In the genomic region with DNA sequence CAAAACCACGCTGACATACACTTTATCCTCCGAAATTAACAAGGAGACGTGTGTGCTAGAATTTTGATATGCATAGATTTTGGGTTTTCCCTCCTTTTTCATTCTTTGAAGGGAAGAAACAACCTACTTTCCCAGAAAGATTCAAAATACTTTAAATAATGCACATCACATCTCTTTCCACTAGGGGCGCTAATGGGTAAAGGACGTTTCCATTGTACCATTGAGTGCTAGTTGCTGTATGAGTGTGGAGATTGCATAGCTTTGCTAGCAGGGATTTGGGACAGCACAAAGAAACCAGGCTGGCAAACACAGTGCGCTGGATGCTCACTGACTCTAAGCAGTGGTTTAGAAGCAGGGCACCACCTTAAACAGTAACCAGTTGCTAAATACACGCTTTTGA, we compare ENCODE assay signal across 12 mouse cellular contexts. TPM values are rescaled to one million over a fixed set of nuclear protein-coding genes. Genes with fewer than 3 reads are reported as not detected.
DNase-seq lines count a peak whose midpoint lies in the region; ATAC-seq and TF ChIP-seq lines count a peak whose summit lies in the region.
"Had no signal": no experiment of that assay in that cellular context is flagged by ENCODE, and none has a peak within 500 bp of the region (broad histone marks: within the 10 kb centered on the region; RNA-seq: fewer than 3 reads in every experiment).

No protein-coding gene starts in this region.

- DNase-seq in kidney, postnatal 0 days (ENCODE audit: low spot score): peak; percentile 29
- no peak for DNase-seq in kidney, adult 18-20 months
- DNase-seq in A20 (ENCODE audit: low read depth, low spot score) (peak; percentile 10), CH12.LX (ENCODE audit: extremely low read depth) (peak; percentile 17)
- peak; percentile 45 for DNase-seq in induced T-regulatory cell, adult 2 months (ENCODE audit: low read depth)
- no peak for DNase-seq in urinary bladder, postnatal 4 days (ENCODE audit: low spot score in 2 of 2)
- DNase-seq in left cerebral cortex, adult 18-20 months (ENCODE audit: low spot score in 2 of 2): no peak
- DNase-seq: gastrocnemius, postnatal 25 days; thymus, postnatal 36 days had no signal

- H3K4me2 ChIP-seq in kidney, postnatal 0 days (ENCODE audit: low read length): no peak overlapping the region
- no peak overlapping the region for H3K4me2 ChIP-seq in CH12.LX (ENCODE audit: insufficient read depth, low read depth, poor library complexity, severe bottlenecking)

- WGBS in kidney, postnatal 0 days: 49% methylated on average over 7 of the region's 7 CpGs

- no peak overlapping the region for H3K9ac ChIP-seq in kidney, postnatal 0 days (ENCODE audit: low read depth, low read length)
- no peak overlapping the region for H3K9ac ChIP-seq in CH12.LX (ENCODE audit: insufficient read depth, low read depth)

- no peak for TF ChIP-seq EP300 in CH12.LX (IDR thresholded peaks at IDR 0.05; ENCODE audit: low read length)

- no peak; the same call in 1 of the 2 replicates for TF ChIP-seq RAD21 in CH12.LX (IDR thresholded peaks at IDR 0.05; ENCODE audit: low read depth, low read length)

- H3K9me3 ChIP-seq in kidney, postnatal 0 days (replicated peaks; ENCODE audit: low read length): no peaks in the 10 kb centered on the region
- no peaks in the 10 kb centered on the region for H3K9me3 ChIP-seq in CH12.LX (replicated peaks; ENCODE audit: low read length)

- H3K79me2 ChIP-seq in CH12.LX (replicated peaks; ENCODE audit: control insufficient read depth, extremely low read depth, insufficient read depth, poor library complexity, severe bottlenecking): no peaks in the 10 kb centered on the region

- no peak for ATAC-seq in kidney, postnatal 0 days (replicated peaks; ENCODE audit: low FRiP score, low read depth)

- dilution Hi-C loops in CH12.LX (cut with MboI; ENCODE audit: extremely low pct_ligation_motif_present, extremely low pct_unique_long_range_greater_than_20kb, low sequenced_read_pairs): no loop called here

- TF ChIP-seq POLR2A in CH12.LX (IDR thresholded peaks at IDR 0.05; ENCODE audit: low read depth, low read length): no peak

- H3K36me3 ChIP-seq in kidney, postnatal 0 days (ENCODE audit: insufficient read depth, low read length): no peaks in the 10 kb centered on the region
- no peaks in the 10 kb centered on the region for H3K36me3 ChIP-seq in CH12.LX (replicated peaks in 1 of 2; ENCODE audit: control insufficient read depth in 1 of 2, insufficient read depth in 1 of 2, low read length in 1 of 2)

- no peak overlapping the region for H3K27ac ChIP-seq in kidney, postnatal 0 days
- no peak overlapping the region for H3K27ac ChIP-seq in CH12.LX (ENCODE audit: insufficient read depth, low read depth)
- H3K27ac ChIP-seq: macrophage had no signal

- in situ Hi-C loops in CH12.LX (cut with MboI; ENCODE audit: low pct_ligation_motif_present, low pct_unique_long_range_greater_than_20kb, low sequenced_read_pairs): no loop called here

- no peaks in the 10 kb centered on the region for H3K27me3 ChIP-seq in kidney, postnatal 0 days (ENCODE audit: insufficient read depth, low read length)
- no peaks in the 10 kb centered on the region for H3K27me3 ChIP-seq in CH12.LX (replicated peaks)

- no peak overlapping the region for H3K4me3 ChIP-seq in kidney, postnatal 0 days (replicated peaks; ENCODE audit: low read depth, low read length)
- H3K4me3 ChIP-seq in CH12.LX (replicated peaks in 1 of 3; ENCODE audit: low read depth in 2 of 3, low read length in 2 of 3, poor library complexity in 1 of 3): no peak overlapping the region

- no peaks in the 10 kb centered on the region for H3K4me1 ChIP-seq in kidney, postnatal 0 days (replicated peaks; ENCODE audit: insufficient read depth, low read length)
- H3K4me1 ChIP-seq in CH12.LX (ENCODE audit: control insufficient read depth in 1 of 2, insufficient read depth in 2 of 2): no peaks in the 10 kb centered on the region

- TF ChIP-seq CTCF in kidney, postnatal 0 days (IDR thresholded peaks at IDR 0.05; ENCODE audit: low read depth): peak; percentile 69
- TF ChIP-seq CTCF in CH12.LX (conservative IDR thresholded peaks at IDR 0.05 in 1 of 2, IDR thresholded peaks at IDR 0.05 in 1 of 2; ENCODE audit: low read depth in 2 of 2, low read length in 2 of 2): peak; percentile 53 to 58

TF ChIP-seq in CH12.LX, 34 proteins besides CTCF, POLR2A, EP300 and RAD21:
- TF ChIP-seq TCF12 (IDR thresholded peaks at IDR 0.05; ENCODE audit: low read depth, low read length) (no peak), MAX (IDR thresholded peaks at IDR 0.05; ENCODE audit: low read length) (no peak), HCFC1 (IDR thresholded peaks at IDR 0.05; ENCODE audit: low read depth, low read length) (no peak), ELF1 (IDR thresholded peaks at IDR 0.05; ENCODE audit: low read depth, low read length) (no peak), JUN (IDR thresholded peaks at IDR 0.05; ENCODE audit: insufficient read depth, low read depth, low read length) (no peak), USF2 (conservative IDR thresholded peaks at IDR 0.05; ENCODE audit: low read depth, low read length) (no peak), BHLHE40 (IDR thresholded peaks at IDR 0.05; ENCODE audit: low read depth, low read length) (no peak), ZNF384 (IDR thresholded peaks at IDR 0.05; ENCODE audit: low read depth, low read length) (no peak), UBTF (IDR thresholded peaks at IDR 0.05; ENCODE audit: low read depth, low read length) (no peak), PAX5 (IDR thresholded peaks at IDR 0.05; ENCODE audit: low read length) (no peak), POLR2AphosphoS2 (IDR thresholded peaks at IDR 0.05; ENCODE audit: low read depth, low read length) (no peak), MEF2A (IDR thresholded peaks at IDR 0.05; ENCODE audit: borderline replicate concordance, low read depth, low read length) (no peak), USF1 (IDR thresholded peaks at IDR 0.05; ENCODE audit: low read depth, low read length) (no peak), KAT2A (IDR thresholded peaks at IDR 0.05; ENCODE audit: insufficient replicate concordance, low read length) (no peak), IRF4 (IDR thresholded peaks at IDR 0.05; ENCODE audit: low read depth, low read length) (no peak), TBP (conservative IDR thresholded peaks at IDR 0.05; ENCODE audit: low read depth, low read length) (no peak), NELFE (IDR thresholded peaks at IDR 0.05; ENCODE audit: low read depth, low read length) (no peak)

RNA-seq across cellular contexts. Expression of gene Gm14569, which starts 3.6 kb away (rescaled TPM):
- polyA plus RNA-seq in kidney, postnatal 0 days (2015; fragmentation: Nextera tagmentation; extraction: Ambion mirVana): not detected in 2 replicates
- not detected in 2 replicates for total RNA-seq in CH12.LX (2012; rRNA removed)
- total RNA-seq in CH12.LX (2014; rRNA removed): not detected in 2 replicates
- not detected in 2 replicates for polyA plus RNA-seq in CH12.LX (2012; ENCODE audit: insufficient read length, low read depth)
- under 1 TPM in 1 of 2 experiments, not detected in 1; 0.58 TPM for total RNA-seq in left cerebral cortex, adult 18-20 months (2021)
- total RNA-seq: gastrocnemius, postnatal 25 days; neutrophil, adult 5-6 weeks had no signal
- polyA plus RNA-seq: macrophage; spleen, adult 2 months had no signal

Comparison
In these comparisons a context has a peak if more than half of its experiments do, and no peak if none do; other contexts are left out.
1. DNase-seq: peak in kidney, postnatal 0 days (single experiment), A20 (single experiment), CH12.LX (single experiment) and induced T-regulatory cell, adult 2 months (single experiment); none in kidney, adult 18-20 months (single experiment), urinary bladder, postnatal 4 days (0 of 2) and left cerebral cortex, adult 18-20 months (0 of 2).